Mouse (Mus musculus): ENCODE measurements around the gene Tada3.

GRCm38 (mm10) chr6:113377172-113377495 lies 549 bp downstream of the Tada3 start:
- TF ChIP-seq CTCF (IDR thresholded peaks at IDR 0.05; ENCODE audit: low read depth, low read length) (no peak), POLR2AphosphoS5 (IDR thresholded peaks at IDR 0.05; ENCODE audit: insufficient replicate concordance, low read depth, low read length) (no peak), GATA1 (IDR thresholded peaks at IDR 0.05; ENCODE audit: borderline replicate concordance, low read length) (no peak)
